Mouse (Mus musculus) heart, postnatal 0 days (tissue): ENCODE results near the gene Gli2.

Experiments
- CTCF ChIP-seq: IDR thresholded peaks from 2 replicates; pipeline ENCODE4 v1.5.1; 2016; ENCODE audit warnings: antibody characterized with exemption, control low read depth, low read depth
- EP300 ChIP-seq: IDR thresholded peaks from 2 replicates; pipeline ENCODE4 v1.6.1; 2016; ENCODE audit warnings: antibody characterized with exemption, low read depth

DNA sequence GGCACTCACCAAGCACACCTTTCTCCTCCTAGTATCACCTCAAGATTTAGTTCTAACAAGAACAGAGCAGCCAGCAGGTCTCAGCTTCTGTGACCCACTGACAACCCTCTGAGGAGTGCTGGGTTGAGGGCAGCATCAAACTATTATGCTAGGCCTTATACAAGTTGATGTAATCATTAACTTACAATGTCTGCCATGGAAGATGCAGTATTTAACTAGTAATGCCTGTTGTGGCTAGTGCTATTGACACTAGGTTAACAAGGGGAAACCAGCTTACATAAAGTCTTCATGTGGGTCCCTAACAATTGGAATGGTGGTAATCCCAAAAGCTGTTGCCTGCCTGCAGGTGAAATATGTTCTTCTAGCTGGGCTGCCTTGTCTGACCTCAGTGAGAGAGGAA lies 44.5 kb downstream of the Gli2 start:
- TF ChIP-seq CTCF (no peak), EP300 (no peak)
